Mouse (Mus musculus) heart, embryonic 16.5 days (tissue): ENCODE results near the gene Dennd2d. TPM values are rescaled to one million over a fixed set of nuclear protein-coding genes. Genes with fewer than 3 reads are reported as not detected.

Experiments
- ATAC-seq: fragments of 200-750 bp; cut with Nextera tagmentation; replicated peaks from 2 replicates; pipeline ENCODE4 v1.8.0; 2017; ENCODE audit warnings: moderate number of reproducible peaks; ENCODE audit not compliant: insufficient read depth, low FRiP score; ENCODE audit errors: extremely low read depth
- H3K27ac ChIP-seq: fragments of 300-500 bp; sonication (generic); 2 replicates; pipeline ENCODE4 v1.5.1; 2014; ENCODE audit warnings: mild to moderate bottlenecking, low read length, control low read depth, moderate library complexity
- H3K27me3 ChIP-seq: fragments of 300-500 bp; sonication (generic); 2 replicates; pipeline ENCODE4 v1.6.1; 2014; ENCODE audit warnings: low read length, mixed read lengths; ENCODE audit not compliant: control insufficient read depth, insufficient read depth
- H3K36me3 ChIP-seq: fragments of 300-500 bp; sonication (generic); 2 replicates; pipeline ENCODE4 v1.6.1; 2014; ENCODE audit not compliant: control insufficient read depth, insufficient read depth
- H3K4me1 ChIP-seq: fragments of 300-500 bp; sonication (generic); 2 replicates; pipeline ENCODE4 v1.6.1; 2014; ENCODE audit warnings: low read length, mixed read lengths; ENCODE audit not compliant: control insufficient read depth, insufficient read depth
- H3K4me2 ChIP-seq: fragments of 300-500 bp; sonication (generic); 2 replicates; pipeline ENCODE4 v1.6.1; 2014; ENCODE audit warnings: low read depth, mild to moderate bottlenecking, control low read depth, low read length
- H3K4me3 ChIP-seq: fragments of 300-500 bp; sonication (generic); 2 replicates; pipeline ENCODE4 v1.5.1; 2014; ENCODE audit warnings: mild to moderate bottlenecking, control low read depth, low read length
- H3K9ac ChIP-seq: fragments of 300-500 bp; sonication (generic); 2 replicates; pipeline ENCODE4 v1.6.1; 2014; ENCODE audit warnings: low read length, control low read depth
- H3K9me3 ChIP-seq: fragments of 300-500 bp; sonication (generic); replicated peaks from 2 replicates; pipeline ENCODE4 v1.6.1; 2016; ENCODE audit warnings: low read length; ENCODE audit not compliant: control insufficient read depth
- WGBS: fragments of 180-500 bp; shearing (Covaris S2); extraction: QIAGEN DNeasy Blood & Tissue Kit; methylation state at CpG from one replicate; pipeline ENCODE4 v1.1.7; 2014; 5-methylcytosine and 5-hydroxymethylcytosine counted together
- polyA plus RNA-seq: library from polyadenylated mRNA; unstranded; fragments of >200 nt; fragmentation: Nextera tagmentation; extraction: Ambion mirVana; gene quantifications from 2 replicates; pipeline ENCODE4 v1.2.1, GENCODE M21; 2015

Dennd2d gene
- polyA plus RNA-seq, 1 experiment from 2014 or later = 7.4 TPM

- Histone ChIP-seq H3K4me2 (no peak overlapping the region), H3K36me3 (no peaks in the 10 kb centered on the region), H3K9me3 (no peaks in the 10 kb centered on the region), H3K27me3 (no peaks in the 10 kb centered on the region), H3K27ac (peak overlapping the region; percentile 8; the same call in 1 of the 2 replicates), H3K4me1 (peaks cover 16% of the 10 kb centered on the region), H3K9ac (no peak overlapping the region), H3K4me3 (no peak overlapping the region)
- WGBS = 77% methylated on average over 8 of the region's 8 CpGs
- ATAC-seq = no peak
Observed at GRCm38 (mm10) chr3:106493202-106493601, 11.0 kb downstream of the Dennd2d start.

- Histone ChIP-seq H3K27me3 (no peaks in the 10 kb centered on the region), H3K27ac (peak overlapping the region; percentile 66), H3K9ac (no peak overlapping the region), H3K36me3 (no peaks in the 10 kb centered on the region), H3K4me2 (no peak overlapping the region), H3K9me3 (no peaks in the 10 kb centered on the region), H3K4me3 (no peak overlapping the region), H3K4me1 (peaks cover 16% of the 10 kb centered on the region)
- ATAC-seq = peak; percentile 56
- WGBS = 66% methylated on average over 3 of the region's 3 CpGs
Observed at GRCm38 (mm10) chr3:106493882-106494281, 11.7 kb downstream of the Dennd2d start.

- 25% methylated on average over 1 of the region's 1 CpGs for WGBS
- peaks cover 16% of the 10 kb centered on the region for H3K4me1 ChIP-seq
- H3K9me3 ChIP-seq = no peaks in the 10 kb centered on the region
- no peak overlapping the region for H3K9ac ChIP-seq
- H3K36me3 ChIP-seq = no peaks in the 10 kb centered on the region
- H3K4me3 ChIP-seq = no peak overlapping the region
- no peak overlapping the region for H3K4me2 ChIP-seq
- no peaks in the 10 kb centered on the region for H3K27me3 ChIP-seq
- peak overlapping the region; percentile 66 for H3K27ac ChIP-seq
- peak; percentile 56; the same call in 1 of the 2 replicates for ATAC-seq
Observed at GRCm38 (mm10) chr3:106494417-106494950, 12.3 kb downstream of the Dennd2d start.

GRCm38 (mm10) chr3:106495346-106496044 is 13.3 kb downstream of the Dennd2d start:
- no peaks in the 10 kb centered on the region for H3K36me3 ChIP-seq
- no peaks in the 10 kb centered on the region for H3K9me3 ChIP-seq
- ATAC-seq = no peak
- peaks cover 16% of the 10 kb centered on the region for H3K4me1 ChIP-seq
- H3K4me3 ChIP-seq = no peak overlapping the region
- H3K27me3 ChIP-seq = no peaks in the 10 kb centered on the region
- WGBS = 77% methylated on average over 1 of the region's 1 CpGs
- peak overlapping the region; percentile 4 for H3K27ac ChIP-seq
- H3K9ac ChIP-seq = no peak overlapping the region
- H3K4me2 ChIP-seq = no peak overlapping the region

- H3K4me1 ChIP-seq = peaks cover 17% of the 10 kb centered on the region
- H3K4me3 ChIP-seq = no peak overlapping the region
- no peak overlapping the region for H3K4me2 ChIP-seq
- WGBS = 47% methylated on average over 4 of the region's 4 CpGs
- no peaks in the 10 kb centered on the region for H3K9me3 ChIP-seq
- H3K27ac ChIP-seq = peak overlapping the region; percentile 4
- H3K9ac ChIP-seq = no peak overlapping the region
- 0 out of 2 replicates have a peak, but pooled peaks have one; percentile 20 for ATAC-seq
- no peaks in the 10 kb centered on the region for H3K27me3 ChIP-seq
- no peaks in the 10 kb centered on the region; the same call in 1 of the 2 replicates for H3K36me3 ChIP-seq
Observed at GRCm38 (mm10) chr3:106496045-106496721, 14.0 kb downstream of the Dennd2d start.

- no peak overlapping the region for H3K4me3 ChIP-seq
- H3K27ac ChIP-seq = no peak overlapping the region; the same call in 1 of the 2 replicates
- WGBS = 53% methylated on average over 3 of the region's 3 CpGs
- H3K27me3 ChIP-seq = no peaks in the 10 kb centered on the region
- H3K9ac ChIP-seq = no peak overlapping the region
- H3K9me3 ChIP-seq = no peaks in the 10 kb centered on the region
- H3K4me2 ChIP-seq = no peak overlapping the region
- peaks cover 4% of the 10 kb centered on the region; the same call in 1 of the 2 replicates for H3K36me3 ChIP-seq
- ATAC-seq = no peak
- H3K4me1 ChIP-seq = peaks cover 17% of the 10 kb centered on the region
Observed at GRCm38 (mm10) chr3:106496996-106497395, 14.8 kb downstream of the Dennd2d start.

- no peak overlapping the region for H3K4me2 ChIP-seq
- no peak overlapping the region for H3K4me3 ChIP-seq
- peaks cover 18% of the 10 kb centered on the region for H3K36me3 ChIP-seq
- peaks cover 9% of the 10 kb centered on the region for H3K4me1 ChIP-seq
- no peaks in the 10 kb centered on the region for H3K27me3 ChIP-seq
- H3K9ac ChIP-seq = no peak overlapping the region
- no peaks in the 10 kb centered on the region for H3K9me3 ChIP-seq
- no peak for ATAC-seq
- H3K27ac ChIP-seq = no peak overlapping the region
- 65% methylated on average over 2 of the region's 2 CpGs for WGBS
Observed at GRCm38 (mm10) chr3:106500510-106500909, 18.3 kb downstream of the Dennd2d start.

- no peaks in the 10 kb centered on the region for H3K27me3 ChIP-seq
- peaks cover 18% of the 10 kb centered on the region for H3K36me3 ChIP-seq
Observed at GRCm38 (mm10) chr3:106502892-106503291, 20.7 kb downstream of the Dennd2d start.

GRCm38 (mm10) chr3:106510669-106511068 is 28.5 kb downstream of the Dennd2d start:
- 85% methylated on average over 1 of the region's 1 CpGs for WGBS
- no peak overlapping the region for H3K4me3 ChIP-seq

More at GRCm38 (mm10) chr3:106502892-106503291, 20.7 kb downstream of the Dennd2d start:
- no peak overlapping the region for H3K4me2 ChIP-seq
- no peaks in the 10 kb centered on the region for H3K9me3 ChIP-seq
- no peak for ATAC-seq
- H3K4me1 ChIP-seq = 0 out of 2 replicates have a peak, but pooled peaks cover 2% of the 10 kb centered on the region
- H3K4me3 ChIP-seq = no peak overlapping the region
- WGBS = 77% methylated on average over 2 of the region's 2 CpGs
- no peak overlapping the region for H3K9ac ChIP-seq
- H3K27ac ChIP-seq = no peak overlapping the region

More at GRCm38 (mm10) chr3:106510669-106511068, 28.5 kb downstream of the Dennd2d start:
- Histone ChIP-seq H3K4me2 (no peak overlapping the region), H3K27me3 (no peaks in the 10 kb centered on the region), H3K36me3 (peaks cover 4% of the 10 kb centered on the region; the same call in 1 of the 2 replicates), H3K27ac (no peak overlapping the region), H3K9ac (no peak overlapping the region), H3K4me1 (no peaks in the 10 kb centered on the region), H3K9me3 (no peaks in the 10 kb centered on the region)
- ATAC-seq = no peak
